In the genomic region with DNA sequence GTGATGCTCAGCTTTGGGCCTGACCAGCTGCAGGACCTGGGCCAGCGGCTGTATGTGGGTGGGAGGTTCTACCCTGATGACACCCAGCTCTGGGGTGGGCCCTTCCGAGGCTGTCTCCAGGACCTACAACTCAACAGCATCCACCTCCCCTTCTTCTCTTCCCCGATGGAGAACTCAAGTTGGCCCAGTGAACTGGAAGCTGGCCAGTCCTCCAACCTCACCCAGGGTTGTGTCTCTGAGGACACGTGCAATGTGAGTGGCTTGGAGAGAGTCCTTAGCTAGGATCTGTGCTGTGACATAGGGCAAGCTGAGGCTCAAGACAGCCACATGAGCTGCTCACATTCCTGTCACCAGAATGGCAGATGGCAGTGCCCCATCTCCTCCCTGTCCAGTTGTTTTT, we compare ENCODE assay signal across 28 mouse cellular contexts. TPM values are rescaled to one million over a fixed set of nuclear protein-coding genes. Genes with fewer than 3 reads are reported as not detected.
"Had no signal": no experiment of that assay in that cellular context is flagged by ENCODE, and none has a peak within 500 bp of the region (broad histone marks: within the 10 kb centered on the region; RNA-seq: fewer than 3 reads in every experiment).

No protein-coding gene starts in this region.

- H3K36me3 ChIP-seq: heart, embryonic 13.5 days; heart, embryonic 15.5 days; hindbrain, embryonic 15.5 days; intestine, embryonic 15.5 days; kidney, embryonic 15.5 days had no signal

- H3K9me3 ChIP-seq: heart, embryonic 12.5 days; heart, embryonic 13.5 days; heart, embryonic 15.5 days; hindbrain, embryonic 10.5 days; hindbrain, embryonic 12.5 days; hindbrain, embryonic 13.5 days; hindbrain, embryonic 15.5 days; intestine, embryonic 15.5 days; kidney, embryonic 15.5 days had no signal

- DNase-seq: heart, postnatal 10 days; heart, postnatal 14 days; heart, postnatal 36 days; heart, postnatal 4 days; kidney, adult 11 months; kidney, adult 18-20 months; kidney, adult 2 months; kidney, adult 8-10 months; kidney, adult 9 months; kidney, postnatal 10 days; kidney, postnatal 14 days; kidney, postnatal 25 days; kidney, postnatal 36 days; kidney, postnatal 4 days; layer of hippocampus, adult 9-11 months; layer of hippocampus, postnatal 36 days had no signal

- H3K4me3 ChIP-seq: heart, embryonic 12.5 days; heart, embryonic 13.5 days; heart, embryonic 15.5 days; hindbrain, embryonic 10.5 days; hindbrain, embryonic 12.5 days; hindbrain, embryonic 13.5 days; hindbrain, embryonic 15.5 days; intestine, embryonic 15.5 days; kidney, embryonic 15.5 days; layer of hippocampus, adult 2 months; left cerebral cortex, adult 2 months had no signal

RNA-seq across cellular contexts. Expression of a gene that starts 15.3 kb away (rescaled TPM):
- total RNA-seq: hematopoietic stem cell, adult 5-6 weeks had no signal
